Mouse (Mus musculus): ENCODE measurements around the gene Plpp3. TPM values are rescaled to one million over a fixed set of nuclear protein-coding genes. Genes with fewer than 3 reads are reported as not detected.

The Plpp3 gene
- polyA plus RNA-seq, 1 experiment from 2014 or later, result 36.9 TPM

DNA sequence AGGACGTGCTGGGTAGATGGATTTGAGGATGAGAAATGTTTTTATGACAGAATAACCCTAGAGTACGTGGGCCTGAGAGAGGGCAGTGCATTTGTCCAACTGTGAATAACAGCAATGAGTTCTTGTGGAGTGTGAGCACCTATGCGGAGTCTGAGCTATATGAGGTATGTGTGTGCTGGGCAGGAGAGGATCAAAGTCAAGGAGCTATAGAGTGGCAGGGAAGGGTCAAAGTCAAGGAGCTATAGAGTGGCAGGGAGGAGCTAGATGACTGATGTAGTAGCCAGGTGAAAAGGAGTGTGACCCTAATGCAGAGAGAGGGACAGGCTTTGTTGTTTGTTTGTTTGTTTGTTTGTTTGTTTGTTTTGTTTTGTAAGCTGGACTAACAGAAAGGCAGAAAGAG, 98.0 kb downstream of the Plpp3 start:
- Histone ChIP-seq H3K4me2 (ENCODE audit: low read length) (no peak overlapping the region), H3K36me3 (ENCODE audit: control insufficient read depth, insufficient read depth, low read length) (no peaks in the 10 kb centered on the region), H3K27ac (ENCODE audit: low read depth) (no peak overlapping the region), H3K4me3 (ENCODE audit: low read depth, low read length) (no peak overlapping the region), H3K9me3 (ENCODE audit: control insufficient read depth, low read length) (no peaks in the 10 kb centered on the region), H3K27me3 (replicated peaks; ENCODE audit: control insufficient read depth, insufficient read depth, low read length) (no peaks in the 10 kb centered on the region), H3K9ac (ENCODE audit: low read length) (no peak overlapping the region), H3K4me1 (replicated peaks; ENCODE audit: control insufficient read depth, insufficient read depth, low read length) (no peaks in the 10 kb centered on the region)
- ATAC-seq (replicated peaks; ENCODE audit: low FRiP score, low TSS enrichment, low read depth) (no peak), DNase-seq (ENCODE audit: low spot score) (no peak)
- 76% methylated on average over 3 of the region's 3 CpGs for WGBS

DNA sequence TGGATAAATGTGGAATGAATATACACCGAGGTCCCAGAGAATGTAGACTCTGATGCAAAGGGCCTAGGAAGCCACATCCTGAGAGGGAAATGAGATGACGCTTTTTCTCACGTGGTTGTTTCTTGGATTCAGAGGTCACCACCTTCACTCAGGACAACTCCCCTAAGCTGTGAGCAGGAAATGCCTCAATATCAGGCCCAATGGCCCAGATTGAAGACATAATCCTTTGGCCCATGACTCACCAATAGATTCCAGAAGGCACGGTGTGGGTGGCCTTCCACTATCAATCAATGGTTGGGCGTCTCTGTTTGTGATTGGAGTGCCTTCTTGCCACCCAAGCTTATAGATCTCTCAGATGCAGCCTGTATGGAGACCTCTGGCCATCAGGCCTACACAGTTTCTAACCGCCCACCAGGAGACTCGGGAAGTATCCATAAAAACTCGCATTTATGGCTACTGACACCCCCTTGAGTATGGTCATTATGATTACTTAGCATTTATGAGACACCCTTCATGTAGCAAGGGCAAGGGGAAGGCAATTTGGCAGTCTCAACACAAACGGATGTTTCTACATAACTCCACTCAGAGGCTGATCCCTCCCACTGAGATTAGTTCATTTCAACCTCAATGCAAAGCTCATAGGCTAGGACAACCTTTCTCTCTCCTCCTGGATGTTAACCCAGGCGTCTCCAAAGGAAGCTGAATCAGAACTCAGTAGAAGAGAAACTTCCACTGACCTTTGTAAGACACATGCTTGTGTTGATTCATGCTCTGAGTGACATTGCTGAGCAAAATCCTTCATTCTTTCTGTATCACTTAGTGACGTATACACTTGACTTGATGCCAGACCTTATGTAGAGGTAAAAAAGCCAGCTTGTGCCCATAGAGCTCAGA, 100.8 kb downstream of the Plpp3 start:
- H3K9ac ChIP-seq (ENCODE audit: low read length), result no peak overlapping the region
- no peaks in the 10 kb centered on the region for H3K36me3 ChIP-seq (ENCODE audit: control insufficient read depth, insufficient read depth, low read length)
- no peak overlapping the region for H3K4me2 ChIP-seq (ENCODE audit: low read length)
- no peak for DNase-seq (ENCODE audit: low spot score)
- H3K4me1 ChIP-seq (replicated peaks; ENCODE audit: control insufficient read depth, insufficient read depth, low read length), result 0 out of 2 replicates have a peak, but pooled peaks cover 3% of the 10 kb centered on the region
- H3K9me3 ChIP-seq (ENCODE audit: control insufficient read depth, low read length), result no peaks in the 10 kb centered on the region
- H3K4me3 ChIP-seq (ENCODE audit: low read depth, low read length), result no peak overlapping the region
- H3K27me3 ChIP-seq (replicated peaks; ENCODE audit: control insufficient read depth, insufficient read depth, low read length), result no peaks in the 10 kb centered on the region
- no peak for ATAC-seq (replicated peaks; ENCODE audit: low FRiP score, low TSS enrichment, low read depth)
- H3K27ac ChIP-seq (ENCODE audit: low read depth), result no peak overlapping the region
- WGBS, result 78% methylated on average over 11 of the region's 11 CpGs

DNA sequence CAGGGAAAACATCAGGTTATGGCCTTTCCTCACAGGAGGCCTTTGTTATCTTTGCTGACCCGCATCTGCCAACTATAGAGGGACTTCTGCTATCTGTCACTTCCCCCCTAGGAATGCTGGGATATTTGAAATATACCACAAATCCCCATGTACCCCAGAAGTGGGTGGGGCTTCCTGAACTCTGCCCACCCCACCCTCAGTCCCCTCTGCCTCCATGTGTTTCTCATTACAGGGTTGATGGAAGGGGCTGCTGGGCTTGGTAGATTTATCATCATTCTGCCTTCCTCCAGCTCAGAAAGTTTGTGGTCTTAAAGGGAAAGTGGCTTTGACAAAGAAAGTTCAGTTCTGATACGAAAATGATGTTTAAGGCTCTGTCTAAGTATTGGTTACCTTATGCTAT, 103.2 kb downstream of the Plpp3 start:
- H3K36me3 ChIP-seq (ENCODE audit: control insufficient read depth, insufficient read depth, low read length), result no peaks in the 10 kb centered on the region
- no peaks in the 10 kb centered on the region for H3K9me3 ChIP-seq (ENCODE audit: control insufficient read depth, low read length)
- H3K4me3 ChIP-seq (ENCODE audit: low read depth, low read length), result no peak overlapping the region
- no peak for DNase-seq (ENCODE audit: low spot score)
- no peak overlapping the region for H3K27ac ChIP-seq (ENCODE audit: low read depth)
- ATAC-seq (replicated peaks; ENCODE audit: low FRiP score, low TSS enrichment, low read depth), result no peak
- no peak overlapping the region for H3K9ac ChIP-seq (ENCODE audit: low read length)
- WGBS, result 45% methylated on average over 2 of the region's 2 CpGs
- H3K4me1 ChIP-seq (replicated peaks; ENCODE audit: control insufficient read depth, insufficient read depth, low read length), result 0 out of 2 replicates have a peak, but pooled peaks cover 3% of the 10 kb centered on the region
- no peaks in the 10 kb centered on the region for H3K27me3 ChIP-seq (replicated peaks; ENCODE audit: control insufficient read depth, insufficient read depth, low read length)
- no peak overlapping the region for H3K4me2 ChIP-seq (ENCODE audit: low read length)

DNA sequence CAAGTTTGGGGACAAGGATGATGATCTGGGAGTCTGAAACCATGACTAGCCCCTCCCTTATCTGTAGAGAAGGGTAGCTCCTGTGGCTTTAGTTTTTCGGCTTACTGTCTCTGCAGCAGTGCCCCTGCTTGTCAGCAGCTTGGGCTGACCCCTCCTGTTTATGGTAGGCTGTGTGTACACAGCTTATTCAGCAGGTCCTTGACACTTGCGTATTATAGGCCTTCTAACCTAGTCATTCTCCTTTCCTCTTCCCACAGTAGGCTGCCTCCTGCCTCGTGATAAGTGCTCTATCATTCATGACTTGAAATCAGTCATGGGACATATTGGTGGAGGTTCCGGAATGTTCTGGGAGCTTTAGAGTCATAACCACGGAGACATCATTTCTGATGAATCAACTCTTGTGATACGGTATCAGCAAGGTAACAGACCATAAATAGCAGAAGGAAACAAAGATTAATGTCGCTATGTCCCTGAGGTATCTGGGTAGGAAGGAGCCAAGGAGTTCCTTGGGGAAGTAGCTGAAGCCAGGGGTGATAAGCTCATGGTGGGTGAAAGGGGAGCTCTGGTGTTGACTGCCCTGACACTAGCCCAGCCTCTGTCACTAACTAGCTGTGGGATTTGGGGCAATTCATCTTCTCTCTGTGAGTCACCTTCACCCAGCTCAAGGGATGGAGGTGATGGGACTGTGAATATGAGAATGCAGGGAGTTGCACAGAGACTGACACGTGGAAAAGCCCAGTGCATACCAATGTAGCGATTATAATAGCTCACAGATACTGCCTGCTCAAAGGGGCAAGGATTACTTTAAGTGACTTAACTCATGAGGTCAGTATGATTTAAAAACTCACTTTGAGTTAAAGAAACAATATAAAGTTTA, 104.0 kb downstream of the Plpp3 start:
- Histone ChIP-seq H3K4me1 (replicated peaks; ENCODE audit: control insufficient read depth, insufficient read depth, low read length) (0 out of 2 replicates have a peak, but pooled peaks cover 3% of the 10 kb centered on the region), H3K27ac (ENCODE audit: low read depth) (no peak overlapping the region), H3K36me3 (ENCODE audit: control insufficient read depth, insufficient read depth, low read length) (no peaks in the 10 kb centered on the region), H3K4me2 (ENCODE audit: low read length) (no peak overlapping the region), H3K27me3 (replicated peaks; ENCODE audit: control insufficient read depth, insufficient read depth, low read length) (no peaks in the 10 kb centered on the region), H3K9me3 (ENCODE audit: control insufficient read depth, low read length) (no peaks in the 10 kb centered on the region), H3K4me3 (ENCODE audit: low read depth, low read length) (no peak overlapping the region), H3K9ac (ENCODE audit: low read length) (no peak overlapping the region)
- no peak for DNase-seq (ENCODE audit: low spot score)
- no peak for ATAC-seq (replicated peaks; ENCODE audit: low FRiP score, low TSS enrichment, low read depth)
- 61% methylated on average over 9 of the region's 9 CpGs for WGBS

DNA sequence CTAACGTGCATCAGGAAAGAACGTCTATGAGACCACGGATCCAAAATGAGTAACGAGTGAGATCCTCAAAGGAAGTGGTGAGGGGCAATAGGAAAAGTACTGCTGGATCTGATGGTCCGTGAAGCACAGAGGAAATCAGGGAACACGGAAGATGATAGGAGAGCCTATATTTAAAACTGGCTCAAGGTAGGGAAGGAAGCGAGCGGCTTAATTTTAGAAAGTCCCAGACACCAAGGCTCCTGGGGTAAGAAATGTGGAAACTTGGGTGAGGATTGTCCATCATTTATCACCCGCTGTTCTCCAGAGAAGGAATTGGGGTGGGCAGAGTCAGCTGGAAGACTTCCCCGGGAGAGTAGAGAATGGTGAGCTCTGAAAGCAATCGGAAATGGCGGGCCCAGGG, 105.2 kb downstream of the Plpp3 start:
- H3K4me1 ChIP-seq (replicated peaks; ENCODE audit: control insufficient read depth, insufficient read depth, low read length), result 0 out of 2 replicates have a peak, but pooled peaks cover 3% of the 10 kb centered on the region
- no peak overlapping the region for H3K27ac ChIP-seq (ENCODE audit: low read depth)
- H3K27me3 ChIP-seq (replicated peaks; ENCODE audit: control insufficient read depth, insufficient read depth, low read length), result no peaks in the 10 kb centered on the region
- no peaks in the 10 kb centered on the region for H3K9me3 ChIP-seq (ENCODE audit: control insufficient read depth, low read length)
- ATAC-seq (replicated peaks; ENCODE audit: low FRiP score, low TSS enrichment, low read depth) (no peak), DNase-seq (ENCODE audit: low spot score) (no peak)
- no peak overlapping the region for H3K4me3 ChIP-seq (ENCODE audit: low read depth, low read length)
- H3K36me3 ChIP-seq (ENCODE audit: control insufficient read depth, insufficient read depth, low read length), result no peaks in the 10 kb centered on the region
- H3K4me2 ChIP-seq (ENCODE audit: low read length), result no peak overlapping the region
- WGBS, result 83% methylated on average over 12 of the region's 12 CpGs
- no peak overlapping the region for H3K9ac ChIP-seq (ENCODE audit: low read length)

GRCm38 (mm10) chr4:105263600-105263999, 106.5 kb downstream of the Plpp3 start:
- DNase-seq (ENCODE audit: low spot score), result no peak
- ATAC-seq (replicated peaks; ENCODE audit: low FRiP score, low TSS enrichment, low read depth), result no peak
- Histone ChIP-seq H3K9ac (ENCODE audit: low read length) (no peak overlapping the region), H3K4me3 (ENCODE audit: low read depth, low read length) (no peak overlapping the region), H3K27me3 (replicated peaks; ENCODE audit: control insufficient read depth, insufficient read depth, low read length) (no peaks in the 10 kb centered on the region), H3K27ac (ENCODE audit: low read depth) (no peak overlapping the region), H3K36me3 (ENCODE audit: control insufficient read depth, insufficient read depth, low read length) (no peaks in the 10 kb centered on the region), H3K4me2 (ENCODE audit: low read length) (no peak overlapping the region), H3K9me3 (ENCODE audit: control insufficient read depth, low read length) (no peaks in the 10 kb centered on the region), H3K4me1 (replicated peaks; ENCODE audit: control insufficient read depth, insufficient read depth, low read length) (0 out of 2 replicates have a peak, but pooled peaks cover 3% of the 10 kb centered on the region)
- 90% methylated on average over 8 of the region's 8 CpGs for WGBS

DNA sequence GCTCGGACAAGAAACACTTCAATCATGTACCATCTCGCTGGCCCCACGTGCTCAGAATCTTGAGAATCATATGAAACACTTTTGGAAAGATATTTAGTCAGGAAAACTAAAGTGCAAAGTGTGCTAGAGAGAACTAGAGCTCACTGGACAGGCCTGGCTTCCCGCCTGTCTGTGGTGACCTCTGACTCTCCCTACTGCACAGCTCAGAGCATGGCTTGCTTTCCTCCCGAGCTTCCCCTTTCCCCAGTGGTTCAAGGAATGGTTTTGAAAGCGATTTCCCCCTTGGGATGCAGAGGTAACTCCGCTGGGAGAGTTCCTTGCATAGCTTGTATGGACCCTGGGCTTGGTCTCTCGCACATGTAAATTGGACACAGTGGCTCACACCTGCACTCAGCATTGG, 107.9 kb downstream of the Plpp3 start:
- no peaks in the 10 kb centered on the region for H3K9me3 ChIP-seq (ENCODE audit: control insufficient read depth, low read length)
- ATAC-seq (replicated peaks; ENCODE audit: low FRiP score, low TSS enrichment, low read depth) (no peak), DNase-seq (ENCODE audit: low spot score) (no peak)
- H3K4me3 ChIP-seq (ENCODE audit: low read depth, low read length), result no peak overlapping the region
- H3K27ac ChIP-seq (ENCODE audit: low read depth), result no peak overlapping the region
- H3K36me3 ChIP-seq (ENCODE audit: control insufficient read depth, insufficient read depth, low read length), result no peaks in the 10 kb centered on the region
- no peaks in the 10 kb centered on the region for H3K27me3 ChIP-seq (replicated peaks; ENCODE audit: control insufficient read depth, insufficient read depth, low read length)
- no peak overlapping the region for H3K4me2 ChIP-seq (ENCODE audit: low read length)
- H3K4me1 ChIP-seq (replicated peaks; ENCODE audit: control insufficient read depth, insufficient read depth, low read length), result 0 out of 2 replicates have a peak, but pooled peaks cover 3% of the 10 kb centered on the region
- no peak overlapping the region for H3K9ac ChIP-seq (ENCODE audit: low read length)
- 85% methylated on average over 8 of the region's 8 CpGs for WGBS

DNA sequence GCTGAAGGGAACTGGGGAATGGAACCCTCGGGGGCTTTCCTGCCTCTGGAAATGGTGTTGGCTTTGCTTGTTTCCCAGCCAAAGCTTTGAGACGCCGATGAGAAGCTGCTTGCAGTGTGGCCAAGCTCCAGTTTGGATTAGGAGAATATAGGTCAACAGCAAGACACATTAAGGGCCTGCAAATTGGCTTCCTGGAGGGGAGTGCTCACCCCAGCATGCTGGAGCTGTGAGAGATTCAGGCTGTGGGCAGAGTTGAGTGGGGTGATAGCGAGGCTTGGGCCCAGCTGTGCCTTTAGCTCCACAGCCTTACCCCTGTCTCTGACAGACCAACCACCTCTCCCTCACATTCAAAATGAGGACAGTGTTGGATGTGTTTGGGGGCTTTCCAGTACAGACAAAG, 108.5 kb downstream of the Plpp3 start:
- Histone ChIP-seq H3K27me3 (replicated peaks; ENCODE audit: control insufficient read depth, insufficient read depth, low read length) (no peaks in the 10 kb centered on the region), H3K4me1 (replicated peaks; ENCODE audit: control insufficient read depth, insufficient read depth, low read length) (0 out of 2 replicates have a peak, but pooled peaks cover 3% of the 10 kb centered on the region), H3K9me3 (ENCODE audit: control insufficient read depth, low read length) (no peaks in the 10 kb centered on the region), H3K27ac (ENCODE audit: low read depth) (no peak overlapping the region), H3K36me3 (ENCODE audit: control insufficient read depth, insufficient read depth, low read length) (no peaks in the 10 kb centered on the region), H3K9ac (ENCODE audit: low read length) (no peak overlapping the region), H3K4me2 (ENCODE audit: low read length) (no peak overlapping the region), H3K4me3 (ENCODE audit: low read depth, low read length) (no peak overlapping the region)
- DNase-seq (ENCODE audit: low spot score) (no peak), ATAC-seq (replicated peaks; ENCODE audit: low FRiP score, low TSS enrichment, low read depth) (no peak)
- WGBS, result 70% methylated on average over 4 of the region's 4 CpGs
